Mouse (Mus musculus) forebrain, embryonic 15.5 days (tissue): ENCODE data around the gene Ly9. TPM values are rescaled to one million over a fixed set of nuclear protein-coding genes. Genes with fewer than 3 reads are reported as not detected.

Source experiments
- ATAC-seq: fragments of 200-750 bp; cut with Nextera tagmentation; replicated peaks from 2 replicates; pipeline ENCODE4 v1.8.0; 2017; ENCODE audit warnings: mild to moderate bottlenecking, moderate TSS enrichment, moderate library complexity
- H3K27ac ChIP-seq: fragments of 300-500 bp; sonication (generic); replicated peaks from 2 replicates; pipeline ENCODE4 v1.5.1; 2015; ENCODE audit warnings: mild to moderate bottlenecking, inconsistent platforms
- H3K27me3 ChIP-seq: fragments of 300-500 bp; sonication (generic); 2 replicates; pipeline ENCODE4 v1.6.1; 2015; ENCODE audit warnings: inconsistent platforms
- H3K36me3 ChIP-seq: fragments of 300-500 bp; sonication (generic); 2 replicates; pipeline ENCODE4 v1.6.1; 2015; ENCODE audit warnings: mild to moderate bottlenecking, inconsistent platforms
- H3K4me1 ChIP-seq: fragments of 300-500 bp; sonication (generic); 2 replicates; pipeline ENCODE4 v1.6.1; 2015; ENCODE audit warnings: inconsistent platforms
- H3K4me2 ChIP-seq: fragments of 300-500 bp; sonication (generic); replicated peaks from 2 replicates; pipeline ENCODE4 v1.6.1; 2015; ENCODE audit warnings: mild to moderate bottlenecking, inconsistent platforms
- H3K4me3 ChIP-seq: fragments of 300-500 bp; sonication (generic); 2 replicates; pipeline ENCODE4 v1.5.1; 2015; ENCODE audit warnings: mild to moderate bottlenecking, inconsistent platforms
- H3K9ac ChIP-seq: fragments of 300-500 bp; sonication (generic); replicated peaks from 2 replicates; pipeline ENCODE4 v1.6.1; 2015; ENCODE audit warnings: mild to moderate bottlenecking, inconsistent platforms
- H3K9me3 ChIP-seq: fragments of 300-500 bp; sonication (generic); 2 replicates; pipeline ENCODE4 v1.6.1; 2016; ENCODE audit warnings: inconsistent platforms
- WGBS: fragments of 180-500 bp; shearing (Covaris S2); methylation state at CpG from one replicate; pipeline ENCODE4 v1.1.7; 2015; ENCODE audit warnings: mixed read lengths; 5-methylcytosine and 5-hydroxymethylcytosine counted together
- polyA plus RNA-seq: library from polyadenylated mRNA; unstranded; fragments of >200 nt; fragmentation: Nextera tagmentation; extraction: Ambion mirVana; gene quantifications from 2 replicates; pipeline ENCODE4 v1.2.1, GENCODE M21; 2015

The Ly9 gene
- polyA plus RNA-seq, 1 experiment from 2014 or later = 0.37 TPM

DNA sequence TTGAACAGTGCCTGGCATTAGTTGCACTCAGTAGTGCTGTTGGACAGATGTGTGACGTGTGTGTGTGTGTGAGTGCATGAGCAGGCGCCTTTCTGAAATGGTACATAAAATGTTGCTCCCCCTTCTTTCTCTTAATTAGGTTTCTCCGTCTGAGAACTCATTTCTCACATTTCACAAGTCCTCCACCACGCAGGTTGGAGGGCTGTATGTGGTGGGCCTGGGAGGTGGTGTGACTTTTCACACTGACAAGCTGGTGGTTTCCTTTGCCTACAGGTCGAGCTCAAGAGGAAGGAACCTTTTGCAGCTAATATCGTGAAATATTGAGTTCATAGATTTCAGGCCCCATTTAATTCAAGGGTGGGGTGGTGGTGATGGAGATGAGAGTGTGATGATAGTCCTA, 22.0 kb upstream of the Ly9 start:
- no peak overlapping the region for H3K27ac ChIP-seq
- no peaks in the 10 kb centered on the region for H3K36me3 ChIP-seq
- no peak overlapping the region for H3K4me2 ChIP-seq
- no peaks in the 10 kb centered on the region for H3K4me1 ChIP-seq
- no peak overlapping the region for H3K4me3 ChIP-seq
- no peak overlapping the region for H3K9ac ChIP-seq
- 84% methylated on average over 6 of the region's 6 CpGs for WGBS
- no peaks in the 10 kb centered on the region for H3K9me3 ChIP-seq
- no peaks in the 10 kb centered on the region for H3K27me3 ChIP-seq
- no peak for ATAC-seq

DNA sequence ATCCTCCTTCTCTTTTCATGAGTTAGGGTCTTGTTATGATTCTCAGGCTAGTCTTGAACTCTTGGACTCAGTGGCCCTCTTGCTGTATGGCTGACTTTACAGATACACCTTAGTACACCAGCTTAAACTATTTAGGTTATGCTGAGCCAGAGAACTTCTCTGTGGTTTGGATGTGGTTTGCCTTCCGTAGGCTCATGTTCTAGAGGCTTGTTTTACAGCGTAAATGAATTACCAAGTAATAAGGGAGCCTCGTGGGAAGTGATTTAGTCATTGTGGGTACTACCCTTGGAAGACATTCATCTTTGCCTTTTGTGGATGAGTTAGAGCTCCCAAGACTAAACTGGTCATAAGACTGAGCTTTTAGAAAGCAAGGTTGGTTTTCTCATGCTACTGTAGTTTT, 20.6 kb upstream of the Ly9 start:
- no peak overlapping the region for H3K9ac ChIP-seq
- no peak overlapping the region for H3K27ac ChIP-seq
- no peak overlapping the region for H3K4me3 ChIP-seq
- no peaks in the 10 kb centered on the region for H3K4me1 ChIP-seq
- WGBS = 91% methylated on average over 3 of the region's 3 CpGs
- H3K9me3 ChIP-seq = no peaks in the 10 kb centered on the region
- no peaks in the 10 kb centered on the region for H3K27me3 ChIP-seq
- H3K36me3 ChIP-seq = no peaks in the 10 kb centered on the region
- no peak overlapping the region for H3K4me2 ChIP-seq
- no peak for ATAC-seq

DNA sequence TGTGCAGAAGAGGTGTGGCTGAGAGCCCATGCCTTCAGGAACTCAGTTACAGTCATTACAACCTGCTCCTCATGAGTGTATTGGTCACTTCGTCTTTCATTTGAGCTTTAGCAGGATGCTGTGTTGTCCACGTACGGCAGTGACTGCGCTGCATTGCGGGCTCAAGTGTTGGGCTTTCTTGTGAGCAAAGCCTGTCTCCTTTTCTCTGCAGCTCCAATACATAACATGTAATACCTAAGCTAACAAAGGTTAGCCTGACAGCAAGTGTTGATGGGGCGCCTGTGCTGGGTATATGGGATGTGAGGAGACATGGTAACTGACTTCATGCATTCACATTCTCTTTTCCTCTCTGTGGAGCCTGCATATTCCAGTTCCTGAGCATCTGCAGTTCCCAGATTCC, 12.9 kb upstream of the Ly9 start:
- H3K4me3 ChIP-seq = no peak overlapping the region
- H3K9ac ChIP-seq = no peak overlapping the region
- ATAC-seq = no peak
- no peaks in the 10 kb centered on the region for H3K4me1 ChIP-seq
- H3K27me3 ChIP-seq = no peaks in the 10 kb centered on the region
- no peaks in the 10 kb centered on the region for H3K9me3 ChIP-seq
- 91% methylated on average over 6 of the region's 6 CpGs for WGBS
- H3K27ac ChIP-seq = no peak overlapping the region
- H3K4me2 ChIP-seq = no peak overlapping the region
- H3K36me3 ChIP-seq = no peaks in the 10 kb centered on the region

DNA sequence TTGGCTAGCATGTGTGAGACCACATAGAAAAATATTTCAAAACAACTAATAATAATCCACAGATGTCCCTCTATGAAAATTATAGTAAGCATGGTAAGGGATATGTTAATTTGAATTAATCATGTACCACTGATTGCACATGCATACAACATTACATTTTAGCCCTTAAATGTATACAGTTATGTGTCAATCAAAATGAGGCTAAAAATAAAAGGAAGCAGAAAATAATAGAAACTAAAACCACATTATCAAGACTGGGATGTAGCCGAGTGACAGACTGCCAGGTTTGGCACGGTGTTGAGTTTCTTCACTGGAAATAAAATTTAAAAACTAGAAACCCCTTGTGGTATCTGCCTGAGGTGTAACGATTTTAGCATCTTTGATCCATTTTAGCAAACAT, 12.4 kb upstream of the Ly9 start:
- H3K4me2 ChIP-seq = no peak overlapping the region
- ATAC-seq = no peak
- no peaks in the 10 kb centered on the region for H3K36me3 ChIP-seq
- H3K27ac ChIP-seq = no peak overlapping the region
- 81% methylated on average over 3 of the region's 3 CpGs for WGBS
- no peaks in the 10 kb centered on the region for H3K27me3 ChIP-seq
- no peaks in the 10 kb centered on the region for H3K4me1 ChIP-seq
- no peaks in the 10 kb centered on the region for H3K9me3 ChIP-seq
- H3K9ac ChIP-seq = no peak overlapping the region
- no peak overlapping the region for H3K4me3 ChIP-seq

DNA sequence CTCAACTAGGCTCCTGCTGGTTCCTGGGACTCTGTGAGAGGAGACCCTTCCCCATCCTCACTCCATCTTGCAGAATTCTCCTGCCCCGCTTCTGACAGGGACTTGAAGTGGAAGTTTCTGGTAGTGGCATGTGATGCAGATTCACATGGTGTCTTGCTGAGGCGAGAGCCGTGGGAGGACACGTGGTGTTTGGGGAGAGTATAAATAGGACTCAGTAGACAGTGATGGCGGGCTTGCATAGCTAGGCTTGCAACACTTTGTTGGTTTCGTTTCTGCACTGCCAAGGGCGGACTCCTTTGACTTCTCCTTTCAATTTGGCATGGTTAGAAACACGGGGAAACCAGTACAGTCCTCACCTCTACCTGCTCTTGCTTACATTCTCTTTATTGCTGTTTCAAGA, 11.8 kb upstream of the Ly9 start:
- H3K36me3 ChIP-seq = no peaks in the 10 kb centered on the region
- H3K27me3 ChIP-seq = no peaks in the 10 kb centered on the region
- H3K4me1 ChIP-seq = no peaks in the 10 kb centered on the region
- no peaks in the 10 kb centered on the region for H3K9me3 ChIP-seq
- 82% methylated on average over 8 of the region's 8 CpGs for WGBS
- H3K27ac ChIP-seq = no peak overlapping the region
- no peak overlapping the region for H3K9ac ChIP-seq
- no peak overlapping the region for H3K4me2 ChIP-seq
- no peak for ATAC-seq
- H3K4me3 ChIP-seq = no peak overlapping the region

DNA sequence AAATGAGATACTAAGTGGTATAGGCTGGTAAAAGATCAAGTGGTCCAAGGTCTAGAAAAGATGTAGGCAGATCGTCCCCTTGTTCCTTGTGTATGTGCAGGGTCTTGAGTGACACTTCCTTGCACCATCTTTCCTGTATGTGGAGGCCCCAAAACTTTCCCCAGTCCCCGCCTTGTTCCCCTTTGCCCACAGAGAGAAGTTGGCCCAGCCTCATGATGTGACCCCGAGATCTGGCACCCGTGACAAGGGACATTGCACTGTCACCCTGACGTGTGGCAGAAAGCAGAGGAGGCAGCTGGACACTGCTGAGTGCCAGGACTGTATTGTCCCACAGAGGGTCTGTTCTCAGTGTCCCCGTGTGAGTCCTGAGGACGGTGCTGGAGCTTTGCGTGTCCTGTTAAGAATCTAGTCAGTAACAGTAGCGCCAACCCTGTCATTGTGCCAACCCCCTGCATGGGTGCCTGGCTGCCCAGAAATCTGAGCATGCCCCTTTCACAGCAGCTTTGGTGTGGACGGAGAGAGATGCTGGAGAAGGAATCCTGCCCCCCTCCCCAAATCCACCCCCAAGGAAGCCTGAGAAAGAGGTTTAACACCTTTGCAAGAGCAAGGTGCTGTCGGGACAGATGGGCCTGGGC, 9.8 kb upstream of the Ly9 start:
- WGBS = 84% methylated on average over 11 of the region's 11 CpGs
- H3K4me3 ChIP-seq = no peak overlapping the region
- H3K9ac ChIP-seq = no peak overlapping the region
- H3K27ac ChIP-seq = no peak overlapping the region
- H3K36me3 ChIP-seq = no peaks in the 10 kb centered on the region
- H3K9me3 ChIP-seq = no peaks in the 10 kb centered on the region
- no peak for ATAC-seq
- no peaks in the 10 kb centered on the region for H3K27me3 ChIP-seq
- no peak overlapping the region for H3K4me2 ChIP-seq
- H3K4me1 ChIP-seq = no peaks in the 10 kb centered on the region

DNA sequence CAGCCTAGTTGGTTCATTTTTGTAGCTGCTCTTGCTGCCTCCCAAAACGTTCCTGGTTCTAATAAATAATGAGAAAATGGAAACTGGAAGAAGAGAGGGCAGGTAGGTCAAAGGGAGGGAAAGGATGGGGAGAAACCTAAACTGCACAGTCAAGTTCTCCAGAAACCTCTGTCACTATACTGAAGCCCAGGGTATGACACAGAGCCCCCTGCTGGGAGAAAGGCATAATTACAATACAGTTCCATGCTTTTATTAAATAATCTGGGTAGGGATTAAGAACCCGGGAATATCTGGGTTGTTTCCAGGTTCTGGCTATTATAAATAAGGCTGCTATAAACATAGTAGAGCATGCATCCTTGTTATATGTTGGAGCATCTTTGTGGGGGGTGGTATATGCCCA, 6.8 kb upstream of the Ly9 start:
- ATAC-seq = no peak
- 41% methylated on average over 2 of the region's 2 CpGs for WGBS
- no peak overlapping the region for H3K9ac ChIP-seq

DNA sequence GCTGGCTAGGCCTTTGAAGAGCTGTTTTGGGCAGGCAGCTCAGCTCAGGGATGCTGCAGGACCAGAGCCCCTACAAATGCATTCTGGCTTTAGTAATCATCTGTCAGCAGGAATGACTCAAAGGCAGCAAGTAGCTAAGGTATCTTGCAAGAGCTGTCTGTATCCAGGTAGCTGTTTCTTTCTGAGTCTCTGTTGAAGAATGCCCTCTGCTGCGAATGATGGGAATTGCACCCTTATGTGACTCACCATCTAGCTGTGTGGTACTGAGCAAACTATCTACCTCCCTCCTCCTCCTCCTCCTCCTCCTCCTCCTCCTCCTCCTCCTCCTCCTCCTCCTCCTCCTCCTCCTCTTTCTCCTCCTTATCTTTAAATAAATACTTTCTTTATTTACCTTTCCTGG, 3.6 kb upstream of the Ly9 start:
- no peak for ATAC-seq
- Histone ChIP-seq H3K9me3 (no peaks in the 10 kb centered on the region), H3K27ac (no peak overlapping the region), H3K4me2 (no peak overlapping the region), H3K36me3 (no peaks in the 10 kb centered on the region), H3K27me3 (no peaks in the 10 kb centered on the region), H3K4me1 (no peaks in the 10 kb centered on the region), H3K4me3 (no peak overlapping the region), H3K9ac (no peak overlapping the region)
- WGBS = 37% methylated on average over 1 of the region's 1 CpGs

More for the DNA sequence above, 6.8 kb upstream of the Ly9 start:
- Histone ChIP-seq H3K27ac (no peak overlapping the region), H3K27me3 (no peaks in the 10 kb centered on the region), H3K4me3 (no peak overlapping the region), H3K4me2 (no peak overlapping the region), H3K36me3 (no peaks in the 10 kb centered on the region), H3K4me1 (no peaks in the 10 kb centered on the region), H3K9me3 (no peaks in the 10 kb centered on the region)

DNA sequence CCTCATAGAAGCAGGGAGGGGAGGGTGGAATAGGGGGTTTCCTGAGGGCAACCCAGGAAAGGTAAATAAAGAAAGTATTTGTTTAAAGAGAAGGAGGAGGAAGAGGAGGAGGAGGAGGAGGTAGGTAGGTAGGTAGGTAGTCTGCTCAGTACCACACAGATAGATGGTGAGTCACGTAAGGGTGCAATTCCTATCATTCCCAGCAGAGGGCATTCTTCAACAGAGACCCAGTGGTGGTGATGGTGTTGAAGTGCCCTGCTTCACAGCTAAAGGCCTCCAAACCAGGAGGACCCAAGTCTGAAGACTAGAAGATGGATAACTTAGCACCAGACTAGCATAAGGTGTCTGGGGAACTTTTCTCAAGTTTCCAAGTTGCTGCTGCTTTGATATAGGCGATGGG, 2.8 kb upstream of the Ly9 start:
- H3K4me3 ChIP-seq = no peak overlapping the region
- ATAC-seq = no peak
- H3K36me3 ChIP-seq = no peaks in the 10 kb centered on the region
- no peaks in the 10 kb centered on the region for H3K27me3 ChIP-seq
- no peak overlapping the region for H3K27ac ChIP-seq
- no peaks in the 10 kb centered on the region for H3K9me3 ChIP-seq
- 91% methylated on average over 2 of the region's 2 CpGs for WGBS
- no peak overlapping the region for H3K9ac ChIP-seq
- H3K4me2 ChIP-seq = no peak overlapping the region
- no peaks in the 10 kb centered on the region for H3K4me1 ChIP-seq

DNA sequence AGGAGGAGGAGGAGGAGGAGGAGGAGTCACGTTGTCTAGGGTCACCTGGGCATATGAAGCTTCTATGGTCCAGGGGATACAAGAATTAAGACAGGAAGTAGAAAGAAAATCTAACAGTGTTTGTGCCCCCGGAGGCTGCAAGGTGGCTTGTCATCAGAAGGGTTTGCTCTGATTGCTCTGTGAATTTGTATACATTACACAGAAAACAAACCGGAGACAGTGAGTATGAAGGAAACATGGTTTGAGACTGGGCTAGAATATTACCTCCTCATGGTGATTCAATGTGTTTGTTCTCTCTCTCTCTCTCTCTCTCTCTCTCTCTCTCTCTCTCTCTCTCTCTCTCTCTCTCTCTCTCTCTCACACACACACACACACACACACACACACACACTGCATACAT, 554 bp downstream of the Ly9 start:
- 80% methylated on average over 3 of the region's 3 CpGs for WGBS
- H3K9ac ChIP-seq = no peak overlapping the region
- H3K27ac ChIP-seq = no peak overlapping the region
- H3K9me3 ChIP-seq = no peaks in the 10 kb centered on the region
- H3K4me1 ChIP-seq = no peaks in the 10 kb centered on the region
- H3K4me2 ChIP-seq = no peak overlapping the region
- no peaks in the 10 kb centered on the region for H3K27me3 ChIP-seq
- H3K36me3 ChIP-seq = no peaks in the 10 kb centered on the region
- ATAC-seq = no peak
- H3K4me3 ChIP-seq = no peak overlapping the region

DNA sequence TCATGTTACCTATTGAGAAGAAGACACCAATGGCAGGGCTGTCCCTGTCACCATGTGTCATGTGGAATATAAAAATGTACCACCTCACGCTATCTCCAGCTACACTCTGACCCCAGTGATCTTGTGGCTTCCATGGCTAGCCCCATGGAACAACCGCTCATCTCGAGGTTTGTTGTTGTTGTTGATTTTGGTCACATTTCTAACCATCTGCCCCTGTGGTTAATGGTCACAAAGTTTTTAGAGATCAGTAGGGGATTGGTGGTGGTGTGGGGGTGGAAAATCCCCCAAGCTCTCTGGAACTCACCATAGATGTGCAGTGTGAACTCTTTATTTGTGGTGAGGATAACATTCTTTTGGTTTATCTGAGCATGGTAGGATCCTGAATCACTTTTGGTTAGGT, 2.5 kb downstream of the Ly9 start:
- Histone ChIP-seq H3K4me2 (no peak overlapping the region), H3K4me3 (no peak overlapping the region), H3K27ac (no peak overlapping the region), H3K9ac (no peak overlapping the region), H3K36me3 (no peaks in the 10 kb centered on the region), H3K4me1 (no peaks in the 10 kb centered on the region), H3K27me3 (no peaks in the 10 kb centered on the region), H3K9me3 (no peaks in the 10 kb centered on the region)
- WGBS = 78% methylated on average over 3 of the region's 3 CpGs
- no peak for ATAC-seq

DNA sequence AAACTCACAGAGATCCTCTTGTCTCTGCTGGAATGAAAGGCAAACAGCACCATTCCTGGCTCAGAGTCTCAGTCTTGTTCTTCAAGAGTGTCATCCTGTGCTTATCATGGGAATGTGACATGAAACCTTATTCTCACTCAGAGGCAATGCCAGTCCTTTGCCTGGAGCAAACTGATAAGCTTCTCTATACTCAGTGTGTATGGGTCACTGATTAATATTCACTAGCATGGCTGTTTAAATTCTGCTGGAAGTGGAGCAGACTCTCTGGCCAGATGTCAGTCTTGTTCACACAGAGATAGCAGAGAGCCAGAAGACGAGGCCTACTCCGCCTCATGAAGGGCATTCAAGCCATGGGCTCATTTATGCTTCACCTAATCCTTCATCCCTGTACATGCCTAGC, 22.6 kb downstream of the Ly9 start:
- Histone ChIP-seq H3K27me3 (no peaks in the 10 kb centered on the region), H3K27ac (no peak overlapping the region), H3K4me2 (no peak overlapping the region), H3K4me1 (no peaks in the 10 kb centered on the region), H3K9me3 (no peaks in the 10 kb centered on the region), H3K4me3 (no peak overlapping the region), H3K36me3 (no peaks in the 10 kb centered on the region), H3K9ac (no peak overlapping the region)
- no peak for ATAC-seq
- WGBS = 81% methylated on average over 2 of the region's 2 CpGs

DNA sequence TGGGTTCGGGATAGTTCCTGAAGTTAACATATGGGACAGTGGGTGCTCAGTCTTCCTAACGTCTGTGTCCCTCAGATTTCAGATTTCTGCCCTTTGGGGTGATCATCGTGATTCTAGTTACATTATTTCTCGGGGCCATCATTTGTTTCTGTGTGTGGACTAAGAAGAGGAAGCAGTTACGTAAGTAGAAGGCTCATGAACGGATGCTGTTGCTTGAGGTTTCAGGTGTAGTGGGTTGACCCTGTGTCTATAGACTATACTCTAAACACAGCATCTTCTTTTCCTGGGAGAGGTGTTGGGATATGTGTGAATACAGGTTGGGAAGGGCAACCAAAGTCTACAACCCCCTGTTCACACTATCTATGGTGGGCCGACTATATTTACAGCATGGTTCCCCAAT, 30.0 kb downstream of the Ly9 start:
- WGBS = 85% methylated on average over 7 of the region's 7 CpGs
- Histone ChIP-seq H3K4me2 (no peak overlapping the region), H3K9ac (no peak overlapping the region), H3K27ac (no peak overlapping the region), H3K9me3 (no peaks in the 10 kb centered on the region), H3K4me3 (no peak overlapping the region), H3K27me3 (no peaks in the 10 kb centered on the region), H3K4me1 (no peaks in the 10 kb centered on the region), H3K36me3 (no peaks in the 10 kb centered on the region)
- ATAC-seq = no peak
